Mouse (Mus musculus): Measurements from ENCODE around the gene Pamr1. TPM values are rescaled to one million over a fixed set of nuclear protein-coding genes. Genes with fewer than 3 reads are reported as not detected.

Gene Pamr1
- total RNA-seq (2021) (1 to 10 TPM; 1.3 to 2.9 TPM), polyA plus RNA-seq (2012; rRNA removed) (0.65 and 1.1 TPM in 2 replicates)
- long read RNA-seq, transcript Pamr1-201 (11 exons, 2,864 nt): major isoform, 5 of 6 reads
- long read RNA-seq, partial matches to known transcripts: 1 of 6 reads
- long read RNA-seq, other reads (novel, unspliced or antisense): 0 of 6 reads

GRCm38 (mm10) chr2:102549611-102550266 is at the start of gene Pamr1:
Gene Pamr1, plus strand, starts transcription at chr2:102550012.
- no peak for DNase-seq

GRCm38 (mm10) chr2:102507633-102508032 is 42.2 kb upstream of the Pamr1 start:
- no peak for DNase-seq

DNA sequence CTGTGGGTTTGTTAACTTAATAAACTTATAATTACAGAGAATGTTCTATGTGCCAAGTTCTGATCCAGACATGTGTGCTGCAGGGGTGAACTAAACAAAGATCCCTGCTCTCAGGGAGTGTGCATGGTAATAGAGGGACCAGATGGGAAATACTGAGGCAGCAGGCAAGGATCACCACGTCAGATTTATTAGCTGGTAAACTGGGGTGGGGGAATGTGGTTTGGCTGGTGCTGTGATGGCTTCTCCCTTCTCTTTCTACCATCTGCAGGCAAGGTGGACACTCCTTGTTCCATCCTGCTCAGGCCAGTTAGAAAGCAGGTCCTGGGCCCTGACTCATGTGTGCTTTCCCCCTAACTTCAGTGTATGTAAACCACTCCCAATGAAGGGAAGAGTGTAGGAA is 41.7 kb upstream of the Pamr1 start:
- DNase-seq: no peak

GRCm38 (mm10) chr2:102519956-102520355 is 29.9 kb upstream of the Pamr1 start:
- no peak for DNase-seq

GRCm38 (mm10) chr2:102527563-102527962 is 22.2 kb upstream of the Pamr1 start:
- no peak for DNase-seq

GRCm38 (mm10) chr2:102533437-102533836 is 16.4 kb upstream of the Pamr1 start:
- DNase-seq: no peak

DNA sequence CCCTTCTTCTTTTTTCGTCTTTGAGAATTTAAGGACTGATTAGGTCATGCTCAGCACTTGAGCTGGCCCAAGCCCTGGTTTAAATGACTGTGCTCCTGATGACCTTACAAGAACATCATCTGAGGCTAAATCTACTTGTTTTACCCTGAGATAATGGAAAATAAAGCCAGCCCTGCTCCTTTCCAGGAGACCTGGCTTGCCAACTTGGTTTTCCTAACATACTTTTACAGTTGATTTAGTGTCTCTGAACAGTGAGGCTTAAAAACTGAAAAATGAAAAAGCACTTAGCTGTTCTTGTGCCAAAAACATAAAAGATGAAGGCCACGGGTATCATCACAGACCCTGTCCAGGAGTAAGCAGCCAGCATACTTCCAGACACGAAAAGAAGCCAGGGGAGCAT is 13.0 kb upstream of the Pamr1 start:
- peak; percentile 28 for DNase-seq

DNA sequence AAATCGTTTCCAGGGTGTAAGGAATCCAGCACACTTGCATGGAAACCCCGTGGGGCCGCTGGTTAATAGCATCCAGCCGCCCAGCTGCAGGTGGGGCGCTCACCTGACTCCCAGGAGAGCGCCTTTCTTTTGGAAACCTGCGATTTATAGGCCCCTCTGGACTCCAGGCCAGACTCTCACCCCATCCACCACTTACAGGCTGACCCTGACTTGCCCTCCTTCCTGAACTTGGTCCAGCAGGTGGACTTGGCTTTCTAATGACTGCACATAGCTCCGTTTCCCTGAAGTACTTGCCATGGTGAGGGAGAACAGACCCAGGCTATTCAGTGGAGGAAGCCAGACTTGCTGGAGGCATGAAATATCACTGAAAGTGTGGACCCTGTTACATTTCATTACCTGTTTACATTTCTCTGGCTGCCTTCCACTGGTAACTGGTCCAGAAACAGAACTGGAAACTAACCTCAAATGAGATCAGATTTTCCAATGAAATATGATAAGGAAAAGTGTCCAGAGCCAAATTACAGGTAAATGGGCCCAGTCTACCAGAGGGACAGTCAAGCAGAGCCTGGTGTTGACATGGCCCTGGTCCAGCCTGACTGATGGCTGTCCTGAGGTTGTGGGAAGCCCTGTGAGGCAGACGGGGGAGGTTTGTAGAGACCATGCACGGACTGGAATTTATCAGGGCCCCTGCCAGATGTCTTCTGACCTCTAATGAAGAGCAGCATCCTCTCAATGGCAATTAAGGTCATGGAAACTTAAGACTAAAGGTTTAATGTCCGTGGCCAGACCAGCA is 9.2 kb upstream of the Pamr1 start:
- no peak for DNase-seq

- DNase-seq: peak; percentile 41
These were observed 8.2 kb upstream of the Pamr1 start for GRCm38 (mm10) chr2:102541404-102542125.

DNA sequence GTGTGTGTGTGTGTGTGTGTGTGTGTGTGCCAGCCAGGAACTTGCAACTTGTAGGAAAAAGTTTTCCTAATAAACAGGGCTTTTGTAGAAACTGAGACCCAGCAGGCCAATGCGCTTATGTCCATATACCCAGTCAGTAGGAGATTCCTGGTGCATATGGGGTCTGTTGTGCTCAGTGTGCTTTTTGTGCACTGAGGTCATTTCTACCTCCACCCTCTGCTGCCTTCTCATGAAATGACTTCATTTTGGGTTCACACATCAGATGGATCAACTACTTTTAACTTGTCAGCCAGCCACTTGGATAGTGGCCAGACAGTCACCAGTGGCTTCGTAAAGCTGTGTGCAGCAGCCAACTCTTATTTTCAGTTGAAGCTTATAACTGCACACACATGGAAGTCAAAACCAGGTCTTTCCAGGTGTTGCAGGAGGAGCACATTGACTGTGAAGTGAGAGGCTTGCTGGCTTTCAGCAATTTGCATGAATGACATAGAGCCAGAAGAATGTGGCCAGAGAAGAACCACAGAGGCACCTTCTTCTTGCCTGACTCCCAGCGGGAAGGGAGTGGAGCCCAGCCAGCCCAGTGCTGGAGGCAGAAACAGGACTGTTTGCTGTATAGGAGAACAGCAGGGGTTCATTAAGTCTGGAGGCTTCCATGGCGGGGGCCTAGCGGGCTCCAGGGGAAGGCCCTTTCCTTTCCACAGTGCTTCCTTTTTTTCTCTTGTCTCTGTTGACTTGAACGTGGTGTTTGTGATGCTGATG is 5.7 kb upstream of the Pamr1 start:
- no peak for DNase-seq

DNA sequence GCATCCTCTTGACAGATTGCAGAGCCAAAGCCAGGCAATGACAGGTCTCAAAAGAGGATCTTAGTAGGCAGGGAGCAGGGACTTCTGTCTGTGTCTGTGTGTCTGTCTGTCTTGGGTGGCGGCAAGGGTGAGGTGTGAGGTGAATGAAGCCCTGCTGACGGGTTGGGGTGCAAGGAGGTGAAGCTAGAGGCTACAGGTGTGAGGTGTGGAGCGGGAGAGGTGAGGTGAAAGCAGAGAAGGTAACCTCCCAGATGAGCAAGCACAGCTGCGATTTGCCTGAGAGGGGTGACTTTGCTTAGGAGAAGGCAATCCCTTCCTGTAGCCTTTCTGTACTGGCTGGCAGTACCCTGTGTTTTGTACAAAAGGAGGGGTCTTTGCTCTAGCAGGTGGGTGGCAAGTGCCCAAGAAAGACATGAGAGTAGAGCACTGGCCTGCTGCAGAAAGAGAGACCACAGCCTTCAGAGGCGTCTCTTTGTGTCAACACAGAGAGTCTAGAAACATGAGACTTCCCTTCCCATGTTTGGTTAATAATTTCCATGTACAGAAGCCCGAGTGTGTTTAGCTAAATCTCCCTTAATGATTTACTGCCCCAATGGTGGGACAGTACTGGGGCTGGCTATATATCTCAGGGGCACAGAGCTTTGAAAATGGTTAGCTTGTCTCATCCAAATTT is 1.2 kb downstream of the Pamr1 start:
- no peak for DNase-seq

GRCm38 (mm10) chr2:102551594-102551993 is 1.8 kb downstream of the Pamr1 start:
- DNase-seq: no peak

GRCm38 (mm10) chr2:102552095-102552537 is 2.3 kb downstream of the Pamr1 start:
- no peak for DNase-seq

DNA sequence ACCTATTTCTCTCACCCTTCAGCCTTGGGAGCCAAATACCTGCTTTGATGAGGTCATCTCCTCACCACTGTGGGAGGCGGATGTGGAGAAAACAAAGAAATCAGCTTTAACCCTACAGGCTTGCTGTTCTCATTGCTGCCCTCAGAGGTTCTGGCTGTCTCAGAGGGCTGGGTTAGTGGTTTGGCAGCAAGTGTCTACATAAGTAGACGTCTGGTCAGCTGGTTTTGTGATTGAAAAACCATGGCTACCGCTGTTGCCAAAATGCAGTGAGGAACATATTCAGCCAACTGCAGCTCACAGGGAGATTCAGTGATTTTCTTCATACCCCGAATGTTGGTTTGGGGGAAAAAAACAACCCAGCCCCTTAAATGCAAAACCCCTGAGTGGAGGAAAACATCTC is 7.3 kb downstream of the Pamr1 start:
- DNase-seq: no peak

DNA sequence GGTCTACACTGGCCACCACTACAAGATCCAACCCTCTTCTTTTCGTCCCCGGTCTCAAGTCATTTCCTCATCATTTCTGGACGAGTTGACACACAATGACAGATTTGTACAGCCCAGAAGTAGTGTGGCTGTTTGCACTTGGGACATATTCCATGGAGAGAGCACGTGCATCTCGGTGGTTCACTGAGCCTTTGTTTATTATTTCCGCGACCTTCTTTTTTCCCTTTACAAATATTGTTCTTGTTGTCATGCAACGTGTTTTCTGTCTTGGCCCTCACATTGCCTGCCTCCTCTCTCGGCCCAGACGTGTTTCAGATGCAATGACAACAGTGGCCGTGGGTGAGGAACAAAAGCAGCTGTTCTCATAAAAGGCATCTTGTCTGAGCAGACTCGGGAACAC is 9.2 kb downstream of the Pamr1 start:
- DNase-seq: no peak

GRCm38 (mm10) chr2:102563848-102564247 is 14.0 kb downstream of the Pamr1 start:
- DNase-seq: no peak

DNA sequence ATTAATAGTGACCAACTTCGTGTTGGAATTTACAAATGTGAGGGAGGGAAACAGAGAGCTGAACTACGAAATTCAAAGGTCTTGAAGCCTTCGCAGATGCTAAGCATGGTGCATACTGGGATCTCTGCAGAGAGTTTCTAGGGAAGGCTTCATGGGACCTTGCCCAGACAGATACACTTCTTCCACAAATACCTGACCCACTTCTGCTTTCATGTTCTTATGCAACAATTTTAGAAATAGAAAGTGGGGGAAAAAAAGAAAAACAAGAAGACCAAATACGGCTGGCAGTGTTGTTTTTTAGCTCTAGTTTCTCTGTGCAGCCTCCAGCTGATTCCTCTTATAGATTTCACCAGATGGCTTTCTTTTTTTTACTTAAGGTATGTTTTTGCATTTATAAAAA is 29.4 kb downstream of the Pamr1 start:
- DNase-seq: no peak

- DNase-seq: peak; percentile 19
These were observed 40.2 kb downstream of the Pamr1 start for GRCm38 (mm10) chr2:102589977-102590376.

DNA sequence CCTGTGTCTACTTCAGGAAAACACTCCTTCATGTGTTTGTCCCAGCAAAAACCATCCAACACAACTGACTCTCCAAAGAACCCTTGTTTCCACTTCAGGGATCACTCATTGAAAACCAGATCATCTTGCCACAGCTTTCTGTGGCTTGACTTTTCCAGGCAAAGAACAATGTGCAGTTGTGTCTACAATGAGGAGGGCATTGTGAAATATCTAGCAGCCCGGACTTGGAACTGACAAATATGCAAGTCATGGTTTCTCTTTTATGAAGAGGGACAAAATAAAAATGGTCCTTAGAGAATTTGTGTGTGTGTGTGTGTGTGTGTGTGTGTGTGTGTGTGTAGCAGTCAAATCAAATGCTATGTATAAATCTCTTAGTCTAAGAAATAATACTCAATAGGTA is 44.7 kb downstream of the Pamr1 start:
- DNase-seq: no peak

- no peak for DNase-seq
These were observed 45.8 kb downstream of the Pamr1 start for GRCm38 (mm10) chr2:102595395-102596130.

All from adrenal gland, adult 2 months (tissue).